Mouse (Mus musculus): ENCODE results near the gene Acap3. TPM values are rescaled to one million over a fixed set of nuclear protein-coding genes. Genes with fewer than 3 reads are reported as not detected.
A peak's percentile ranks its signal among the peaks of the same experiment; 100 is the strongest.

Gene Acap3
- polyA plus RNA-seq, 1 experiment from 2014 or later: 21.6 TPM

GRCm38 (mm10) chr4:155903246-155903645 is 11.6 kb downstream of the Acap3 start:
- ATAC-seq (ENCODE audit: insufficient number of reproducible peaks, insufficient read depth, low FRiP score, low TSS enrichment, low read depth): no peak

GRCm38 (mm10) chr4:155904318-155905102 is 12.9 kb downstream of the Acap3 start:
- no peak for ATAC-seq (ENCODE audit: insufficient number of reproducible peaks, insufficient read depth, low FRiP score, low TSS enrichment, low read depth)
- no peak overlapping the region for H3K4me2 ChIP-seq
- WGBS: 91% methylated on average over 13 of the region's 13 CpGs

More at GRCm38 (mm10) chr4:155903246-155903645, 11.6 kb downstream of the Acap3 start:
- Histone ChIP-seq H3K9ac (no peak overlapping the region), H3K9me3 (no peaks in the 10 kb centered on the region), H3K4me2 (no peak overlapping the region), H3K27ac (no peak overlapping the region), H3K4me1 (no peaks in the 10 kb centered on the region), H3K4me3 (no peak overlapping the region), H3K27me3 (no peaks in the 10 kb centered on the region), H3K36me3 (peaks cover 83% of the 10 kb centered on the region)
- 94% methylated on average over 13 of the region's 13 CpGs for WGBS

DNA sequence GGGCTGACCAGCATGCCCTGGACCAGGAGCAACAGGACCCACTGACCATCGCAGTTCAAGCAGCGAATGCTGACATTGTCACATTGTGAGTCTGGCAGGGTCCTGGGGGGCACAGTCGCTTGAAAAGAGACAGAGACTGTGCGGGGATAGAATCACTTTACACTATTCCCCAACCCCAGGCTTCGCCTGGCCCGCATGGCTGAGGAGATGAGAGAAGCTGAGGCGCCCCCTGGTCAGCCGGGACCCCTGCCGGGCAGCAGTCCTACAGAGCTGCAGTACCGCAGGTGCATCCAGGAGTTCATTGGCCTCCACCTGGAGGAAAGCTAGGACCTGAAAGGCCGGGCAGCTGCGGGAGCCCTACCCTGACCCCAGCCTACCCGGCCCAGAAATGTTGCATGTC is 14.0 kb downstream of the Acap3 start:
- H3K27me3 ChIP-seq: no peaks in the 10 kb centered on the region
- no peak overlapping the region for H3K4me2 ChIP-seq
- WGBS: 90% methylated on average over 13 of the region's 13 CpGs
- no peak overlapping the region for H3K9ac ChIP-seq
- H3K4me3 ChIP-seq: no peak overlapping the region
- H3K4me1 ChIP-seq: no peaks in the 10 kb centered on the region
- H3K36me3 ChIP-seq: peaks cover 61% of the 10 kb centered on the region
- H3K9me3 ChIP-seq: no peaks in the 10 kb centered on the region
- ATAC-seq (ENCODE audit: insufficient number of reproducible peaks, insufficient read depth, low FRiP score, low TSS enrichment, low read depth): no peak
- H3K27ac ChIP-seq: no peak overlapping the region

More at GRCm38 (mm10) chr4:155904318-155905102, 12.9 kb downstream of the Acap3 start:
- Histone ChIP-seq H3K9ac (no peak overlapping the region), H3K4me1 (no peaks in the 10 kb centered on the region), H3K9me3 (no peaks in the 10 kb centered on the region), H3K4me3 (no peak overlapping the region), H3K36me3 (peaks cover 72% of the 10 kb centered on the region), H3K27ac (no peak overlapping the region), H3K27me3 (no peaks in the 10 kb centered on the region)

GRCm38 (mm10) chr4:155906125-155906524 is 14.5 kb downstream of the Acap3 start:
- Histone ChIP-seq H3K4me2 (no peak overlapping the region), H3K36me3 (peaks cover 56% of the 10 kb centered on the region), H3K4me3 (no peak overlapping the region), H3K4me1 (no peaks in the 10 kb centered on the region), H3K9ac (no peak overlapping the region), H3K27ac (no peak overlapping the region), H3K9me3 (no peaks in the 10 kb centered on the region), H3K27me3 (no peaks in the 10 kb centered on the region)
- 83% methylated on average over 9 of the region's 9 CpGs for WGBS
- ATAC-seq (ENCODE audit: insufficient number of reproducible peaks, insufficient read depth, low FRiP score, low TSS enrichment, low read depth): no peak

GRCm38 (mm10) chr4:155907003-155907402 is 15.4 kb downstream of the Acap3 start:
- H3K36me3 ChIP-seq: peaks cover 47% of the 10 kb centered on the region
- ATAC-seq (ENCODE audit: insufficient number of reproducible peaks, insufficient read depth, low FRiP score, low TSS enrichment, low read depth): no peak

DNA sequence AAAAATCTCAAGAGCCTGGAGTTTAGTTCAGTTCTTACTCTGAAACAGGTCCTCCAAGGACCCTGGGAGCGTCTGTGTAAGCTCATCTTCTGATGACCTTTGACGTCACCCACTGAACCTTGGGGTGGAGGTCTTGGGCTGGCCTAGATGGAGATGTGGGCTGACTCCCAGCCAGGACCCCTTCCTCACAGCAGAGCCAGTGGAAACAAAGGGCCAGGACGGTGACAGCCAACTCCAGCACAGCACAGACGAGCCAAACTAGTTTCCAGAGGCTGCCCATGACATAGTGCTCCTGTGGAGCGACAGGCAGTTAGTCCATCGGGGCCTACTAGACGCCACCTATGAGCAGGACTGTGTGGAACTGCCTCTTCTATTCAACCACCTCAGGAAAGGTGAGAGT is 16.7 kb downstream of the Acap3 start:
- Histone ChIP-seq H3K9me3 (no peaks in the 10 kb centered on the region), H3K4me2 (no peak overlapping the region), H3K27me3 (no peaks in the 10 kb centered on the region), H3K9ac (no peak overlapping the region), H3K27ac (no peak overlapping the region), H3K36me3 (peaks cover 34% of the 10 kb centered on the region), H3K4me1 (no peaks in the 10 kb centered on the region), H3K4me3 (no peak overlapping the region)
- 82% methylated on average over 7 of the region's 7 CpGs for WGBS
- no peak for ATAC-seq (ENCODE audit: insufficient number of reproducible peaks, insufficient read depth, low FRiP score, low TSS enrichment, low read depth)

More at GRCm38 (mm10) chr4:155907003-155907402, 15.4 kb downstream of the Acap3 start:
- Histone ChIP-seq H3K9ac (no peak overlapping the region; the same call in 1 of the 2 replicates), H3K4me3 (no peak overlapping the region), H3K27me3 (no peaks in the 10 kb centered on the region), H3K4me2 (no peak overlapping the region), H3K4me1 (no peaks in the 10 kb centered on the region), H3K9me3 (no peaks in the 10 kb centered on the region), H3K27ac (no peak overlapping the region)
- 83% methylated on average over 11 of the region's 11 CpGs for WGBS

DNA sequence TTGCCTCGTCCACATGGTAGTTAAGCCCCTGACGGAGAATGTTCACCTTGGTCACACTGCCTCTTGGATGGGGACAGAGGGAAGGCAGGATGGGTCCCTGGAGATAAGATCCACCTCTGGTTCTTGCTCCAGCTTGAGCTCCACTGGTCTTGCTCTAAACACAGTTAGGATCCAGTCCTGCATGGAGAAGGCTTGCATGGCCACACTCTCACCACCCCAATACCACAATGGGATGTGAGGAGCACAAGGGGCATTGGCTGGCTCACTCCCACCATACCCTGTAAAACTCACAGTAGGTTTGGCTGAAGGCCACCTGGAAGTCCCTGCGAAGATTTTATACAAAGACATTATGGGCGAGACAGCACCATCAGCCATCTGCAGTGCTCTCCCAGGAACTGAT is 17.1 kb downstream of the Acap3 start:
- ATAC-seq (ENCODE audit: insufficient number of reproducible peaks, insufficient read depth, low FRiP score, low TSS enrichment, low read depth): no peak
- Histone ChIP-seq H3K4me3 (no peak overlapping the region), H3K36me3 (peaks cover 30% of the 10 kb centered on the region), H3K27ac (no peak overlapping the region), H3K9me3 (no peaks in the 10 kb centered on the region), H3K4me2 (no peak overlapping the region), H3K4me1 (no peaks in the 10 kb centered on the region), H3K9ac (no peak overlapping the region), H3K27me3 (no peaks in the 10 kb centered on the region)
- 93% methylated on average over 4 of the region's 4 CpGs for WGBS

DNA sequence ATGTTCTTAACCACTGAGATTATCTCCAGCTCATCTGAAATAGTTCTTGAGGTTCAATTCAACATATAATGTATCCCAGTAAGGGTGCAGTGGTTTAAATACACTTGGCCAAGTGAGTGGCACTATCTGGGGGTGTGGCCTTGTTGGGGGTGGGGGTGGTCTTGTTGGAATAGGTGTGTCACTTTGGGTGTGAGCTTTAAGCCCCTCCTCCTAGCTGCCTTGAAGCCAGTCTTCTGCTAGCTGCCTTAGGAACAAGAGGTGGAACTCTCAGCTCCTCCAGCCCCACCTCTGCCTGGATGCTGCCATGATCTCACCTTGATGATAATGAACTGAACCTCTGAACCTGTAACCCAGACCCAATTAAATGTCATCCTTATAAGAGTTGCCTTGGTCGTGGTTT is 40.4 kb downstream of the Acap3 start:
- Histone ChIP-seq H3K27ac (no peak overlapping the region), H3K4me3 (no peak overlapping the region), H3K4me1 (no peaks in the 10 kb centered on the region), H3K36me3 (no peaks in the 10 kb centered on the region), H3K27me3 (no peaks in the 10 kb centered on the region), H3K4me2 (no peak overlapping the region), H3K9me3 (no peaks in the 10 kb centered on the region), H3K9ac (no peak overlapping the region)
- 67% methylated on average over 1 of the region's 1 CpGs for WGBS
- no peak for ATAC-seq (ENCODE audit: insufficient number of reproducible peaks, insufficient read depth, low FRiP score, low TSS enrichment, low read depth)

DNA sequence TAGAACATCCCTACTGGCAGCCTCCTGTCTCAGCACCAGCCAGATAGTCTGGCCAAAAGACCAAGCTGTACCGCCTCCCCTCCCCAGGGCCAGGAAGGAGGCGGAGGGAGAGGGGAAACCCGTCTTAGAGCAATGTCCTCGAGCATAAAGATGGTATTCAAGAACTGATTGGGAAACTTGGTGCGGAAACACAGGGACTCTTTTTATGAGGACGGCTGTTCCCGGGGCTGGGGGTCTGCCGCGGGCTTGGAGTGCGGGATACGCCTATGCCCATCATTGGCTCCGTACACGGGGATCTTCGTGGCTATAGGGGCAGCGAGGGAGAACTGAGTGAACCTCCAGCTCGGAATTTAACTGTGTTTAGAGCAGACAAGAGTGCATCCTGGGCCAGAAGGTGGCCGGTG is 51.4 kb downstream of the Acap3 start:
- Histone ChIP-seq H3K9me3 (no peaks in the 10 kb centered on the region), H3K27ac (peak overlapping the region; percentile 81), H3K36me3 (peaks cover 16% of the 10 kb centered on the region), H3K27me3 (no peaks in the 10 kb centered on the region), H3K4me1 (peaks cover 16% of the 10 kb centered on the region), H3K4me3 (peak overlapping the region; percentile 93), H3K4me2 (peak overlapping the region; percentile 94), H3K9ac (peak overlapping the region; percentile 95)
- ATAC-seq (ENCODE audit: insufficient number of reproducible peaks, insufficient read depth, low FRiP score, low TSS enrichment, low read depth): no peak
- under 1% methylated on average over 17 of the region's 17 CpGs for WGBS

DNA sequence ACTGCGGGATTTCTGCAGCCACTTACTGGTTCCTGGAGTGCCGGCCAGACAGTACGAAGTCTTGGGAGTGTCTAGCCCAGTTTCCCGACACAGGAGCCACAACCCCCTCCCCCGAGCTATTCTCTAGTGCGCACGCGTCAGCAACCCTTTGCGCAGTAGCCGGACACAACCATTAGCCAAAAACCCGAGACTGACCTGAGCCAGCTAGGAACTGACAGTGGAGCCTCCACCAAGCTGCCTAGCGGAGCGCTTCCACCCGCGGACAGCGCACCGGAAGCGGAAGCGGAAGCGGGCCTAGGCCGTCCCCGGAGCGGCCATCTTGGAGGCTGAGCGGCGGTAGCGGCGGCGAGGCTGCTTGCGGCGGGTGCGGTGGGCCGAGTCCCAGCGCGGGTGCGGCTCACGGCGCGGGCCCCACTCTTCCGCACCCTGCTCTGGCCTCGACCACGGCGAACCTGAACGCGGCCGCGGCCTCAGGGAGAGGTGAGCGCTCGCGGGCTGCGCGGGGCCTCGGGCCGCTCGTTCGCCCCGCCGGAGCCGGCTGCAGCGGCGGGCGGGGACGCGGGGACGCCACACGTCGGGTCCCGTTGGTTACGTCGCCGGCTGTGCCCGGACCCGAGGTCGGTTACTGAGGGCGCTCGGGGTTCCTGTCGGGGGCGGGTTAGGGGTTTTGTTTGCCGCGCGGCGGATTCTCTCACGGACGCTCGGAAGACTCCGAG is 52.1 kb downstream of the Acap3 start, which contains the start of gene Ube2j2:
Gene Ube2j2, plus strand, starts transcription at position 298 of the 716 bp plus-strand sequence.
- peak within 1 kb of the TSS; percentile 95 for H3K9ac ChIP-seq
- peaks cover 22% of the 10 kb centered on the region for H3K36me3 ChIP-seq
- H3K9me3 ChIP-seq: no peaks in the 10 kb centered on the region
- peaks cover 16% of the 10 kb centered on the region for H3K4me1 ChIP-seq
- H3K4me3 ChIP-seq: peak within 1 kb of the TSS; percentile 93
- H3K27ac ChIP-seq: peak within 1 kb of the TSS; percentile 81
- no peaks in the 10 kb centered on the region for H3K27me3 ChIP-seq
- under 1% methylated on average over 85 of the region's 85 CpGs for WGBS
- H3K4me2 ChIP-seq: peak within 1 kb of the TSS; percentile 94
- peak; percentile 97 for ATAC-seq (ENCODE audit: insufficient number of reproducible peaks, insufficient read depth, low FRiP score, low TSS enrichment, low read depth)

- Histone ChIP-seq H3K27me3 (no peaks in the 10 kb centered on the region), H3K9me3 (no peaks in the 10 kb centered on the region), H3K4me3 (peak overlapping the region; percentile 93), H3K4me2 (peak overlapping the region; percentile 94), H3K9ac (peak overlapping the region; percentile 95), H3K27ac (peak overlapping the region; percentile 75; the same call in 1 of the 2 replicates), H3K36me3 (peaks cover 28% of the 10 kb centered on the region), H3K4me1 (peaks cover 16% of the 10 kb centered on the region)
- WGBS: 1% methylated on average over 17 of the region's 17 CpGs
- no peak for ATAC-seq (ENCODE audit: insufficient number of reproducible peaks, insufficient read depth, low FRiP score, low TSS enrichment, low read depth)
Observed at GRCm38 (mm10) chr4:155944271-155944670, 52.6 kb downstream of the Acap3 start.

DNA sequence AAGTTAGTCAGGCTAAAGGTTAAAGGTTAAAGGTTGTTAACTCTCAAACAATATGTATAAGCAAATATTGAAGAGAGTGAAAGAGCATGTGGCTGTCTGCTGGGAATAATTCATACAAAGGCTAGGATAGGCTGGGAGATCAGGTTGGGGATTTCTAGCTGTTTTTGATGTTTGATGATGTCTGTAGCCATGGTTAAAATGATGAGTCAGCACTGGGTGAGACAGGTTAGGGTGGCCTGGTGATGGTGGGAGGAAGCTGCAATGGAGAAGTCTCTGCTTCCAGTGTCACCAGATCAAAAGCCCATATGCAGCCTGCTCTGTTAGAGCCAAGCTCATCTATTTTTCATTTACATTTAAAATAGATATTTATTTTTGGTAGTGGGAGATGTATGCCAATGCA is 55.5 kb downstream of the Acap3 start:
- Histone ChIP-seq H3K4me3 (no peak overlapping the region), H3K4me2 (no peak overlapping the region), H3K27me3 (no peaks in the 10 kb centered on the region), H3K9ac (no peak overlapping the region), H3K36me3 (peaks cover 56% of the 10 kb centered on the region), H3K9me3 (no peaks in the 10 kb centered on the region), H3K27ac (no peak overlapping the region), H3K4me1 (peaks cover 16% of the 10 kb centered on the region)
- ATAC-seq (ENCODE audit: insufficient number of reproducible peaks, insufficient read depth, low FRiP score, low TSS enrichment, low read depth): no peak

Data from embryonic facial prominence, embryonic 13.5 days (tissue).